Mouse (Mus musculus) kidney, embryonic 14.5 days (tissue): ENCODE data around the gene Strip1. TPM values are rescaled to one million over a fixed set of nuclear protein-coding genes. Genes with fewer than 3 reads are reported as not detected.
A peak's percentile ranks its signal among the peaks of the same experiment; 100 is the strongest.

Experiments used
- ATAC-seq: fragments of 200-750 bp; cut with Nextera tagmentation; 2 replicates; pipeline ENCODE4 v1.8.0; 2017; ENCODE audit warnings: moderate number of reproducible peaks, mild to moderate bottlenecking, moderate TSS enrichment, moderate library complexity; ENCODE audit not compliant: low FRiP score, low TSS enrichment
- H3K27ac ChIP-seq: fragments of 300-500 bp; sonication (generic); 2 replicates; pipeline ENCODE4 v1.5.1; 2014; ENCODE audit warnings: low read depth, mild to moderate bottlenecking, low read length, moderate library complexity, mixed read lengths
- H3K27me3 ChIP-seq: fragments of 300-500 bp; sonication (generic); 2 replicates; pipeline ENCODE4 v1.6.1; 2014; ENCODE audit warnings: mild to moderate bottlenecking, low read length; ENCODE audit not compliant: control insufficient read depth, insufficient read depth
- H3K36me3 ChIP-seq: fragments of 300-500 bp; sonication (generic); 2 replicates; pipeline ENCODE4 v1.6.1; 2014; ENCODE audit warnings: low read length, mixed read lengths; ENCODE audit not compliant: control insufficient read depth, insufficient read depth
- H3K4me1 ChIP-seq: fragments of 300-500 bp; sonication (generic); 2 replicates; pipeline ENCODE4 v1.6.1; 2014; ENCODE audit warnings: low read length, mixed read lengths; ENCODE audit not compliant: control insufficient read depth, insufficient read depth
- H3K4me2 ChIP-seq: fragments of 300-500 bp; sonication (generic); replicated peaks from 2 replicates; pipeline ENCODE4 v1.6.1; 2014; ENCODE audit warnings: low read depth, mild to moderate bottlenecking, low read length
- H3K4me3 ChIP-seq: fragments of 300-500 bp; sonication (generic); 2 replicates; pipeline ENCODE4 v1.5.1; 2014; ENCODE audit warnings: mild to moderate bottlenecking, low read length
- H3K9ac ChIP-seq: fragments of 300-500 bp; sonication (generic); 2 replicates; pipeline ENCODE4 v1.6.1; 2014; ENCODE audit warnings: low read depth, mild to moderate bottlenecking, low read length, moderate library complexity
- H3K9me3 ChIP-seq: fragments of 300-500 bp; sonication (generic); 2 replicates; pipeline ENCODE4 v1.6.1; 2016; ENCODE audit warnings: low read length; ENCODE audit not compliant: control insufficient read depth
- WGBS: fragments of 180-500 bp; shearing (Covaris S2); extraction: QIAGEN DNeasy Blood & Tissue Kit; methylation state at CpG from one replicate; pipeline ENCODE4 v1.1.7; 2014; 5-methylcytosine and 5-hydroxymethylcytosine counted together
- polyA plus RNA-seq: library from polyadenylated mRNA; unstranded; fragments of >200 nt; fragmentation: Nextera tagmentation; extraction: Ambion mirVana; gene quantifications from 2 replicates; pipeline ENCODE4 v1.2.1, GENCODE M21; 2014

Strip1 gene
- polyA plus RNA-seq, 1 experiment from 2014 or later: 55.0 TPM

- H3K4me1 ChIP-seq: no peaks in the 10 kb centered on the region
- ATAC-seq: no peak
- no peak overlapping the region for H3K4me3 ChIP-seq
- no peak overlapping the region for H3K27ac ChIP-seq
- 93% methylated on average over 7 of the region's 7 CpGs for WGBS
- no peak overlapping the region for H3K9ac ChIP-seq
- no peaks in the 10 kb centered on the region for H3K27me3 ChIP-seq
- peaks cover 94% of the 10 kb centered on the region for H3K36me3 ChIP-seq
- H3K9me3 ChIP-seq: no peaks in the 10 kb centered on the region
- no peak overlapping the region for H3K4me2 ChIP-seq
These were observed 9.0 kb downstream of the Strip1 start for GRCm38 (mm10) chr3:107622537-107622936.

DNA sequence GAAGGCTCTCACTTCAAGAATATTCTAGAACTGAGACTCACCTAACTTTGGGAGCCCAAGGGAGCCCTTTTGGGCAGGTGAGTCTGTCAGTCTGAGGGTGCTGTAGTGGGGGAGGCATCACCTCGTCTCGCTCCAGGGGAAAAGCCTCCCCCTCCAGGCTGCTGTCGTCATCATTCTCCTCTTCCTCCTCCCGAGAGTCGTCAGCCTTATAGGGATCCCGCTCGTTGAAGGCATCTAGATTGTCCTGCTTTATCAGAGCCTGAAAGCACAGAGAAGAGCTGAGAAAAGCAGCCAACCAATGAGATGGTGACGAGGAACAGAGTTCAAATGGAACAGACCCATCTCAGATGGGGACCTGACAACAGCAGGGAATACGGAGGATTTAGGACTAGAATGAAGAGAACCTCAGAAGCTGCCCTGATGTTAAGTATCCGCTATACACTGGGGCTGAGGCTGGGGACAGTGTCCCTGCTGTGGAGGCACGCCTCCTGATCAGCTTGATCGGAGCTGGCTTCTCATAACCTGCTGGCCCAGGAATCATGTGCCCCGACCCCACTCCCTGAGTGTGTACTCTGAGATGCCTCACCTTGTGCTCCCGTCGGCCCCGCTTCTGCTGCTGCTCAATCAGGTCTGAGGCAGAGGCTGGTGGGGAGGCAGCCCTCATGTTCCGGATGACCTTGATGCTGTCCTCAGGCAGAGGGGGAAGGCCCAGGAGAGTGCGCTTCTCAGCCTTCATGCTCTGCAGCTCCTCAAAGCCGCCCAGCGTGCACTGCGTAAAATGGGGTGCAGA, 10.0 kb downstream of the Strip1 start:
- 90% methylated on average over 21 of the region's 21 CpGs for WGBS
- Histone ChIP-seq H3K9me3 (no peaks in the 10 kb centered on the region), H3K27me3 (no peaks in the 10 kb centered on the region), H3K4me3 (no peak overlapping the region), H3K4me1 (no peaks in the 10 kb centered on the region), H3K9ac (no peak overlapping the region), H3K27ac (no peak overlapping the region), H3K36me3 (peaks cover 93% of the 10 kb centered on the region), H3K4me2 (no peak overlapping the region)
- ATAC-seq: no peak

GRCm38 (mm10) chr3:107619911-107620310, 11.6 kb downstream of the Strip1 start:
- WGBS: 86% methylated on average over 6 of the region's 6 CpGs
- Histone ChIP-seq H3K4me1 (no peaks in the 10 kb centered on the region), H3K4me3 (no peak overlapping the region), H3K27ac (no peak overlapping the region), H3K27me3 (no peaks in the 10 kb centered on the region), H3K9ac (no peak overlapping the region), H3K4me2 (no peak overlapping the region), H3K36me3 (peaks cover 94% of the 10 kb centered on the region), H3K9me3 (no peaks in the 10 kb centered on the region)
- no peak for ATAC-seq

DNA sequence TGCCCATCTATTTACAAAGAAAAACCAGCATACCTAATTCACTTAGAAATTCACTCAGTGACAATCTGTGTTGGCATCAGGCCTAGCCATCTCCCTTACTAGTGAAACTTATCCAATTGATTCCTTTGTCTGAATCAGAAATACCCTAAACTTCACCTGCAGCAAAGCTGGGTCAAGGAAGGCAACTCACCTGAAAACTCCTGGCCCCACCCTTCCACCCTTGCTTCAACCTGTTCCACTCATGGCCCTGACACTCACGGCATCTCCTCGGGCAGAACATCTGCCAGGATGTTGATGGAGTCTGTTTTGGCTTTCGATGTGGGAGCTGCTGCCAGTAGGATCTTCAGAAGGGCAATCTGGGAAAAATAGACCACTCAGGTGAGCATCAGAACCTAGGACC, 13.7 kb downstream of the Strip1 start:
- no peaks in the 10 kb centered on the region for H3K4me1 ChIP-seq
- peaks cover 95% of the 10 kb centered on the region for H3K36me3 ChIP-seq
- H3K27me3 ChIP-seq: no peaks in the 10 kb centered on the region
- no peak overlapping the region for H3K27ac ChIP-seq
- no peaks in the 10 kb centered on the region for H3K9me3 ChIP-seq
- no peak overlapping the region for H3K9ac ChIP-seq
- H3K4me2 ChIP-seq: no peak overlapping the region
- no peak overlapping the region for H3K4me3 ChIP-seq
- WGBS: 88% methylated on average over 3 of the region's 3 CpGs
- ATAC-seq: no peak

- Histone ChIP-seq H3K9ac (no peak overlapping the region), H3K4me2 (no peak overlapping the region), H3K4me3 (no peak overlapping the region), H3K27me3 (no peaks in the 10 kb centered on the region), H3K9me3 (no peaks in the 10 kb centered on the region), H3K27ac (no peak overlapping the region), H3K4me1 (no peaks in the 10 kb centered on the region), H3K36me3 (peaks cover 62% of the 10 kb centered on the region)
- ATAC-seq: peak; percentile 35; the same call in 1 of the 2 replicates
- 87% methylated on average over 11 of the region's 11 CpGs for WGBS
These were observed 18.5 kb downstream of the Strip1 start for GRCm38 (mm10) chr3:107612902-107613525.

- no peak overlapping the region for H3K9ac ChIP-seq
- H3K27me3 ChIP-seq: no peaks in the 10 kb centered on the region
- peaks cover 46% of the 10 kb centered on the region for H3K36me3 ChIP-seq
- ATAC-seq: no peak
- H3K4me3 ChIP-seq: no peak overlapping the region
- no peak overlapping the region for H3K4me2 ChIP-seq
- WGBS: 63% methylated on average over 4 of the region's 4 CpGs
- no peaks in the 10 kb centered on the region for H3K4me1 ChIP-seq
- H3K9me3 ChIP-seq: no peaks in the 10 kb centered on the region
- no peak overlapping the region for H3K27ac ChIP-seq
These were observed 20.1 kb downstream of the Strip1 start for GRCm38 (mm10) chr3:107611394-107611793.

DNA sequence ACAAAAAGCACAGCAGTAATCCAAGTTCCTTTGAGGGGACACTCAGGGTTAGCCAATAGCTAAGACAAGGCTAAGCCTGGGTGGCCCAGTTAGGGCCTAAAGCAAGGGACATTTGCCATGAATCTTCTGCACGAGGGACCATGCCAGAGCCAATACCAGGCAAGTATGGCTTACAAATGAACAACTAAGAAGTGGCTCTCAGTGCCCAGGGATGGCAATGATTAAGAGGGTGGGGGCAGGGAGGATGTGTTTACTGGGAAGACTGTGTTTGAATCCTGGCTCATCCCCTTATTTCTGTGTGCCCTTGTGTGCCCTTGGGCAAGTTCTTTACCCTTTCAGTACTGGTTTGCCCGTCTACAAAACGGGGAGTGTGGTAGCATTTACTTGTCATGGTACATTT, 22.1 kb downstream of the Strip1 start:
- Histone ChIP-seq H3K4me2 (no peak overlapping the region), H3K36me3 (peaks cover 26% of the 10 kb centered on the region), H3K4me3 (no peak overlapping the region), H3K27ac (no peak overlapping the region), H3K4me1 (no peaks in the 10 kb centered on the region), H3K9me3 (no peaks in the 10 kb centered on the region), H3K27me3 (peaks cover 6% of the 10 kb centered on the region), H3K9ac (no peak overlapping the region)
- ATAC-seq: no peak
- WGBS: 62% methylated on average over 3 of the region's 3 CpGs

- H3K4me2 ChIP-seq: no peak overlapping the region
- H3K4me3 ChIP-seq: no peak overlapping the region
- WGBS: 54% methylated on average over 4 of the region's 4 CpGs
- no peak for ATAC-seq
- peaks cover 20% of the 10 kb centered on the region for H3K36me3 ChIP-seq
- no peak overlapping the region for H3K27ac ChIP-seq
- peaks cover 6% of the 10 kb centered on the region for H3K27me3 ChIP-seq
- H3K9me3 ChIP-seq: no peaks in the 10 kb centered on the region
- H3K9ac ChIP-seq: no peak overlapping the region
- H3K4me1 ChIP-seq: no peaks in the 10 kb centered on the region
These were observed 22.7 kb downstream of the Strip1 start for GRCm38 (mm10) chr3:107608808-107609207.

DNA sequence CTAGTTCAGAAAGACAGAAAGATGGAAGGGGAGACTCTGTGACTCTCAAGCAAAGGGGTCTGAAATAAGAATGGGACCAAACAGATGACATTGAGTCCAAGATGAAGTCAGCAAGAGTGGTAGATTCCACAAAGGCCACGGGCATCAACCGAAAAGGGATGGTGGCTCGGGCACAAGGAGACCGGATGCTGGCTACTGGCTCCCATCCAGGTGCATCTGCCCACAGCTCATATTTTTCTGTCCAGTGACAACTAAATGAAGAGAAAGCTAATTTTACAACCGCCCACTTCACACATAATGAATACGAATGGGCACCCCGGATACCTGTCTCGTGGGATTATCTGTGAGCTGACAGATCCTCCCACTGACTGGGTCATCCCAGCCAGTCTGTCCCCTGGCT, 24.3 kb downstream of the Strip1 start:
- no peak for ATAC-seq
- Histone ChIP-seq H3K9me3 (no peaks in the 10 kb centered on the region), H3K27me3 (peaks cover 9% of the 10 kb centered on the region), H3K4me3 (no peak overlapping the region), H3K36me3 (peaks cover 4% of the 10 kb centered on the region), H3K27ac (no peak overlapping the region), H3K4me2 (no peak overlapping the region), H3K9ac (no peak overlapping the region), H3K4me1 (no peaks in the 10 kb centered on the region)
- WGBS: 77% methylated on average over 8 of the region's 8 CpGs
